Mouse (Mus musculus): ENCODE data around the gene Alg3. TPM values are rescaled to one million over a fixed set of nuclear protein-coding genes. Genes with fewer than 3 reads are reported as not detected.
A peak's percentile ranks its signal among the peaks of the same experiment; 100 is the strongest.

Alg3 gene
- 10 to 100 TPM; 11.5 to 12.1 TPM for total RNA-seq (2021)

- peak; percentile 83 for DNase-seq (ENCODE audit: low spot score)
- intact Hi-C loops (cut with DNase I), result loop anchor here (2.0 to 10.0 kb wide), 3 partner anchors 39 to 187 kb away; partner anchors contain the start of genes Abcc5, Dvl3 and Psmd2
These were observed at the start of gene Alg3, which contains the start of the genes Eef1akmt4 and Gm49333 for GRCm38 (mm10) chr16:20611357-20612227. Gene Alg3 (minus strand): TSS chr16:20611735. Gene Eef1akmt4 (plus strand): TSS chr16:20611593. Gene Gm49333 (plus strand): TSS chr16:20611610.

GRCm38 (mm10) chr16:20657661-20658060 is 46.1 kb upstream of the Alg3 start:
- intact Hi-C loops (cut with DNase I), result loop anchor here (10.0 kb wide), 1 partner anchor 107 kb away; no protein-coding TSS in a partner anchor
- DNase-seq (ENCODE audit: low spot score), result no peak

DNA sequence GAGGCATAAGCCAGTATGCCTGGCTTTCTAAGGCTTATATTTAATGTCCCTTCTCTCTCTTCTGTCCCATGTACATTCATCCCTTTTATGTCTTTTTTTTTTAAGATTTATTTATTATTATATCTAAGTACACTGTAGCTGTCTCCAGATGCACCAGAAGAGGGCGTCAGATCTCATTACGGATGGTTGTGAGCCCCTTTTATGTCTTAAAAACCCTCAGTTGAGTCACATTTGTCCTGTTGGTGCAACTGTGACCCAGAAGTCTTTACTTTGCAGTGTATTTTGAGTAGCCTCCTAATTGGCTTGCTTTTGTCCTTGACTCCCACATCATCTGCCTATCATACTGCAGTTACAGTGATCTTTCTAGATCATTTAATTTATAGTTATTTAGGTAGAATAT is 41.8 kb upstream of the Alg3 start:
- no peak for DNase-seq (ENCODE audit: low spot score)
- intact Hi-C loops (cut with DNase I), result loop anchor here (10.0 kb wide), 1 partner anchor 111 kb away; no protein-coding TSS in a partner anchor

GRCm38 (mm10) chr16:20651947-20652310 is 40.4 kb upstream of the Alg3 start:
- intact Hi-C loops (cut with DNase I), result loop anchor here (2.0 to 10.0 kb wide), 2 partner anchors 41 to 113 kb away; partner anchors contain the start of genes Alg3, Eef1akmt4 and Gm49333
- no peak for DNase-seq (ENCODE audit: low spot score)

GRCm38 (mm10) chr16:20651076-20651946 is 39.8 kb upstream of the Alg3 start, which contains the start of gene Psmd2:
Gene Psmd2 (plus strand): TSS chr16:20651652.
- DNase-seq (ENCODE audit: low spot score), result peak; percentile 92
- intact Hi-C loops (cut with DNase I), result loop anchor here (2.0 to 10.0 kb wide), 2 partner anchors 41 to 113 kb away; partner anchors contain the start of genes Alg3, Eef1akmt4 and Gm49333

GRCm38 (mm10) chr16:20643911-20644310 is 32.4 kb upstream of the Alg3 start:
- intact Hi-C loops (cut with DNase I), result loop anchor here (5.0 kb wide), 1 partner anchor 97 kb away; the partner anchor contains the start of gene Abcf3
- no peak for DNase-seq (ENCODE audit: low spot score)

GRCm38 (mm10) chr16:20642161-20642560 is 30.6 kb upstream of the Alg3 start:
- DNase-seq (ENCODE audit: low spot score), result no peak
- intact Hi-C loops (cut with DNase I), result loop anchor here (1.0 to 5.0 kb wide), 2 partner anchors 95 to 146 kb away; partner anchors contain the start of gene Abcf3

GRCm38 (mm10) chr16:20638367-20638766 is 26.8 kb upstream of the Alg3 start:
- DNase-seq (ENCODE audit: low spot score), result no peak
- intact Hi-C loops (cut with DNase I), result no loop called here

GRCm38 (mm10) chr16:20637410-20637809 is 25.9 kb upstream of the Alg3 start:
- intact Hi-C loops (cut with DNase I), result no loop called here
- DNase-seq (ENCODE audit: low spot score), result no peak

DNA sequence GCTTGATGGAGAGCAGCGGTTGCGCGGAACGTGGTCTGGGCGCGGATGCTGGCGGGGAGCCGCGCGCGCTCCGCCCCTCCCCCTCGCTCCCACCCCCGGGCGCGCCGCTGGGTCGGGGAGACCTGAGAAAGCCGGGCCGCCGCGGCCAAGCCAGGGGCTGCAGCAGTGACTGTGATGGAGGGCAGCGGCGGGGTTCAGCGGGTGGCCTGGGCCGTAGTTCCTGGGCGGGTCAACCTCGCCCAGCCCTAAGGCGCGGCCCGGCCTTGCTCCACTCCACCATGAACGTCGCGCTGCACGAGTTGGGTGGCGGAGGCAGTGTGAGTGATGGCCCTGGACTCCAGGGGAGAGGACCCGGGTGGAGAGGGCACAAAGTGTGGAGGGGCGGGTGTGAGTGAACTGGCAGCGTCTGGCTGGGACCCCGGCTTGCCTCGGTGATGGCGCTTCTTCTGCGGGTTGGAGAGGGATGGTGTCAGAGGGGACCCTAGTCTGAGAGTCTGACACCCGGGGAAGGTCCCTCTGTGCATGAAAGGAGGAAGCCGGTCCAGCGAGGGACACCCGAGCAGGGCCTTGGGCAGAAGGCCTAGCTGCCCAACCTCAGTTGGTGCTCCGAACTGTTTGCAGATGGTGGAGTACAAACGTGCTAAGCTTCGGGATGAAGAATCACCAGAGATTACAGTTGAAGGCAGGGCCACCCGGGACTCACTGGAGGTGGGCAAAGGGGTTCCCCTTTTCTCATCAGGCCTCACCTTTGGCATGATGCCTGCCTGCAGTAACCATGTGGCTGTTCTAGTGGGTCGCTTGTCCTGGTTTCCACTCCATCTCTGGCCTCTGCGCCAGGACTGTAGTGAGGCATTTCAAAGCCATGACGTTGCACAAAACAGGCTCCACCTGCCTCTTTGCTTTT is 18.4 kb upstream of the Alg3 start, which contains the start of gene Ece2:
TSS of gene Ece2 (plus strand) at position 98 of the 904 bp plus-strand sequence.
- DNase-seq (ENCODE audit: low spot score), result no peak
- intact Hi-C loops (cut with DNase I), result no loop called here

DNA sequence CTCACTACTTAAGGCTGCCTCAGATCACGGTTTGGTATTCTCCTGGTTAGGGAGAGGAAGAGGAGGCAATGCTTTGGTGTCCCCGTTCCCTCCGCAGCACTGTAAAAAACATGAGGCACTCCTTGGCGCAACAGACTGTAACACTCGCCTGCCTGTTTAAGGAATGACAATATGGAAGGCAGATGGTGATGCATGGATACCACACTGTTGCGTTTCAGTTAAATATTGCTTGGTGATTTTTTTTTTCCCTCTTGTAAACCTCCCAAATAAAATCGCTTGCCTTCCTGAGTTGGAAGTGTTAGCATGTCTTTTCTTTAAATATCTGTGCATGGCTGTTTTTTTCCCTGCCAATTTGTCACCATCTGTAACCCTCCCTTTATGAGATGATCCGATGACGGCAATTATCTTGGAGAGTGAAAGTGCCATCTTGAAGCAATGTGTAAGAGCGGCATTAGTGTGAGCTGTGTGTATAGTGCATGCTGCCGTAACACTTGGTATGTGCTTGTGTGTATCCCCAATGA is 17.4 kb upstream of the Alg3 start:
- no peak for DNase-seq (ENCODE audit: low spot score)
- intact Hi-C loops (cut with DNase I), result no loop called here

DNA sequence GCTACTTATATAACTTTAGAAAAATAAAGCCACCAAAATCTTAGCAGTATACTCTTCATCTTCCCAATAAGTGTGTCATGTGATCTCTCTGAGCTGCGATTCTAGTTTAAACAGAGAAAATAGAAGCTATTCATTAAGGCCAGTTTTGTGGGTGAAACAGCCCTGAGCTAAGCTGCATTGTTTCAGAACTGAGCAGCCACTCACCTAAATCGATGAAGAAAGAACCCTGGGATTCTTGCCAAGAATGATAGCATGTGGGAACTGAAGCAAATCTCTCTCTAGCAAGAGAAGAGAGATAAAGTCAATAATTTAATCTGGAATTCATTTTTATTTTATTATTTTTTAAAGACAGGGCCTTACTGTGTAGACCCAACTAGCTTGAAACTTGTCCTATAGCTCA is 11.7 kb upstream of the Alg3 start:
- no peak for DNase-seq (ENCODE audit: low spot score)
- intact Hi-C loops (cut with DNase I), result no loop called here

- intact Hi-C loops (cut with DNase I), result no loop called here
- DNase-seq (ENCODE audit: low spot score), result peak; percentile 35
These were observed 10.6 kb upstream of the Alg3 start for GRCm38 (mm10) chr16:20621991-20622685.

DNA sequence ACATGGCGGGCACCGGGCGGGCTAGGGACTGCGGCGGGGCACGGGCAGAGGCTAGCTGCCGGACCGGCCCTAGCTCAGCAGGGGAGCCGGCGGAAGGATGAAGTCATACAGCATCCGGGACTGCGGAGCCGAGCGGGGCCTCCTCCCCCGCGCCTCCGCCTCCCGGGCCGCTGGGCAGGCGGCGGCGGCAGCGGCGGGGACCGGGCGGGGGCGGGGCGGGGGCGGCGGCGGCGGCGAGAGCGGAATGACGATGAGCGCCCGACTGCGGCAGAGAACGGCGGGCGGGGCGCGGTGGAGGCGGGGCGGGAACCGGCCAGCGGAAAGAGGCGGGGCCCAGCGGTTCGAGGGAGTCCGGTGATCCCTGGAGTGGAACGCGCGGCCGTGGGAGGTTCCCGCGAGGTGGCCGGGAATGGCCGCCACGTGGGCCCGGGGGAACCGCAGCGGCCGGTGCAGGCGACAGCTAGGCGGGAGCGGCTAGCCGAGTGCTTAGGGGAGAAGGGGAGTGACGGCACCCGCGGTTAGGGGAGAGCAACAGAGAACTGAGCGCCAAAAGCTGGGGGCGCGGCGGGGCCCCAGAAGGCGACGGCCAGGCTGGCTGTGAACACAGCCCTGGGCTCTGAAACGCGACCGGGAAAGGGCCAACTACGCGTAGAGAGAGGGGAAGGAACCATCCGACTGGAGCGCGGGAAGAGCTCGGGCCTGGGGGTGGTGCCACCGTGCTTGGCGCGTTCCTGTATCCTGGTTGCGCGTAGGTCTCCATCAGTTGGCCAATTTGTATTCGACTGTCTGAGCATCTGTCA is 9.9 kb upstream of the Alg3 start, which contains the start of gene Camk2n2:
TSS of gene Camk2n2 (minus strand) at position 97 of the 800 bp plus-strand sequence.
- intact Hi-C loops (cut with DNase I), result no loop called here
- peak; percentile 47 for DNase-seq (ENCODE audit: low spot score)

- no peak for DNase-seq (ENCODE audit: low spot score)
- intact Hi-C loops (cut with DNase I), result no loop called here
These were observed 9.2 kb upstream of the Alg3 start for GRCm38 (mm10) chr16:20620751-20621190.

DNA sequence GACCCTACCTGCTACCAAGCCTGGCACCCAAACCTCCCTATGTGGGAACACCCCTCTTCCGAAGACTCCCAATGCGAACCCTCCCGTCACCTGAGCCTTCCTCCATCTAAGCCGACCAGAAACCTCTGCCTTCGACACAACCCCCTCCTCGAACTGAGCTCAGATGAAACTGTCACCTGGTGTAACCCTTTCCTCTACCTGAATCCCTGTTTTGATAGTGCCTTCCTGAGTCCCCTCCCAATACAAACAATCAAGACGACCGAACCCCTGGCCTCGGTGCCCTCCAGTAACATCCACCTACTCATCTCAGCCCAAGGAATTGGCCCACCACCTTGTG is 8.8 kb upstream of the Alg3 start:
- intact Hi-C loops (cut with DNase I), result no loop called here
- no peak for DNase-seq (ENCODE audit: low spot score)

Measured in heart, postnatal 25 days (tissue).